Mouse (Mus musculus) urinary bladder, postnatal 10 days (tissue): Measurements from ENCODE around the gene Zscan12.
"Not testable (repeated sequence)": the region's sequence is repeated elsewhere in the genome, so short reads cannot be mapped to it uniquely, and the experiment has no call there.

ENCODE experiments used
- DNase-seq: peaks from one replicate; pipeline ENCODE4 v3.0.0; 2022; ENCODE audit warnings: low spot score

Gene Zscan12

DNA sequence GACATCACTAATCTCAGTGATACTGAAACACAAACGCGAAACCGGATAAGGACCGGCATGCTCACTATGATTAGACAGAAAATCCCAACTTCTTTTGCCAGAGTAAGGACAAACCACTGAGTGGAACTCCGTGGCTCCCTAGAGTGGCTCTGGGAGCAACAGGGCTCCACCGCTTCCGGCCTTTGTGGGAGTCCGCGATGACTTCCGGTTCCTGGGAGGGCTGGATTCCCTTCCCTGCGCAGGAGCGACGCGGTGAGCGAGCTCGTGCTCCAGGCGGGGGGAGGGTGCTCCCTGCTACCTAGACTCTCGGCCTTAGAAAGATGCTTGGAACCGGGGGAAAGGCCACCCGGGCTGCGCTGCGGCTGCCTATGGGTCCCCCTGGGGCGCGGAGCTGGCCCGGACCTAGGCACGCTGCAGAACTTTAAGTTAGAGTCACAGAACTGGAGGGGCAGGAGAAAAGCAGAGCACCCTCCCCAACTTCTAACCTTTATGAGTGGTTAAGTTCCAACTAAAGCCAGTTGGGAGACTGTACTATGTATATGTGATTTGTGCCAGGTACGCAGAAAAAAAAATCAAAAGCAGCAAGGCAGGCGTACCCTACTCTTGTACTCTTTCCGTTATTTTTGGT lies at the start of gene Zscan12:
Gene Zscan12 (plus strand): TSS at position 200 of the 628 bp plus-strand sequence.
- DNase-seq: peak; percentile 53

DNA sequence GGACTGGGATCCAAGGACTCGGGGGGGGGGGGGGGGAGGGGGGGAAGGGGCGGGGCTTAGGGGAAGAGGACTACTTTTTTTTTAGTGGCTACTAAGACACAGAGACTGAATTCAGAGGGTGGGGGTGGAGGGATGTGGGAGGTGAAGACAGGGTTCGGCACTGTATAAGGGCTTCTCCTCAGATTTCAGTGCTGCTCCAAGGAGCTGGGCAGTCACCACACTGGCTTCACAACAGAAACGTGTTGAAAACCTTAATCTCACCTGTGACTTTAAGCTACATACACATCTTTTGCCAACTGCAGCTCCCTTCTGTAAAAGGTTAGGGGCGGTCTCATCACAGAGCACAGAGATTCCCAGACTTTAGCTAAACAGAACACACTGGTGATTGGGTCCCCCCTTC lies 49.8 kb upstream of the Zscan12 start:
- DNase-seq: no peak

DNA sequence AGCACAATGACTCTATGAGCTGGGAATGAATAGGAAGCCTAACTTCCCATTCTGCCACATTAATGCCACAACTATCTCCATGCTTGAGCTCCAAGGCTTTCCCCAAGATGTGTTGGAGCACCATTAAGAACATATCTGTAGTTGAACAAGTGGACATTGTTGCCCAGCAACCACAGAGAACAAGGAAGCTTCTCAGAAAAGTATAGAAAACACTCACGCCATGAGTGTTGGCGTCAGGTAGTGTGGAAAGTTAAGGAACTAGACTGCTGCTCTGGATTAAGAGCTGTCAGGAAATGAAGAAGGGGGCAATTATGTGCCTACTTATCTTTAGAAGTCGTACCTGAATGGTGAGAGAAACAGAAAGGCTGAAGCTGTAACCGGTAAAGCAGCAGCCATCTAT lies 48.7 kb upstream of the Zscan12 start:
- DNase-seq: no peak

DNA sequence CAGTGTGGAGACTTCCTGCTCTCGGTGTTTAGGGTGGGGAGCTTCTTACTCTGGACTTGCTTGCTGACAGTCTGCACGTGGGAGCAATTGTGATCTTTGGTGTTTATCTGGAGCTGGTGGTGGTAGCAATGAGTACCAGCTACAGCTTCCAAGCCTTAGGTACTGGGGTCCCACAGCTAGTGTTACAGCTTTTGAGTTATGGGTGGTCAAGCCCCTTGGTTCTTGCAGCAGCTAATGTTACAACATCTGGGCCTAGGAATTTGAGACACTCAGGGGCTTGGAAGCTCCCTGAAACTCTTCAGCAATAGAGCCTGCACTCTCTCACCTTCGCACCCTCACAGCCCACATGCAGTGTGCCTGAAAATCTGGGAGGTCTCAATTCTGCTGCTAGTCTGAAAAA lies 42.4 kb upstream of the Zscan12 start:
- DNase-seq: no peak

DNA sequence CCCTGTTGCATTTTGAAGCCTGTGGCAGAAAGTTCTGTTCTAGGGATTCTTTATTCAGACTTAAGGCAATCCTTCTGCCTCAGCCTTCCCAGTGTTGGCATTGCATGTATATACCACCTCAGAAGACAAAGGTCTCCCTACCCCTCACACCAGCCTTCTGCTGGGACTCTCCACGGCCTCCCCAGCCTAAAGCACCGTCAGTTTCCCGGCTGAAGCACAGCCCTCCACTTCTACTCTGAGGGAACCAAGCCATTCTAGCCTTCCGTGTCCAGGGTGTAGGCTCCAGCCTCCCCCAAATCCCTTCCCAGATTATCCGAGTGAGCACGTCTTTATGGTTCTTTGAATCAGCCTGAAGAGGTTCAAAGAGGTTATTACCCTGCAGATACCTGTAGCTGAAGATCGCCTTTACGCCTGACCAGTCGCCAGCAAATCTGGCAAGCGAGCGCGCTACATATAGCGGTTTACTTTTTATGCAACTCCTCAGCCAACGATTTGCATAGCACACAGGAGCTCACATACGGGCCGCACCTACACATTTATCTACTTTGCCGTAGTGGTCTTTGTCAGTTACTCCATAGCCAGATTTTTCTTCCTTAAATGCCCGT lies 40.6 kb upstream of the Zscan12 start:
- no peak for DNase-seq

DNA sequence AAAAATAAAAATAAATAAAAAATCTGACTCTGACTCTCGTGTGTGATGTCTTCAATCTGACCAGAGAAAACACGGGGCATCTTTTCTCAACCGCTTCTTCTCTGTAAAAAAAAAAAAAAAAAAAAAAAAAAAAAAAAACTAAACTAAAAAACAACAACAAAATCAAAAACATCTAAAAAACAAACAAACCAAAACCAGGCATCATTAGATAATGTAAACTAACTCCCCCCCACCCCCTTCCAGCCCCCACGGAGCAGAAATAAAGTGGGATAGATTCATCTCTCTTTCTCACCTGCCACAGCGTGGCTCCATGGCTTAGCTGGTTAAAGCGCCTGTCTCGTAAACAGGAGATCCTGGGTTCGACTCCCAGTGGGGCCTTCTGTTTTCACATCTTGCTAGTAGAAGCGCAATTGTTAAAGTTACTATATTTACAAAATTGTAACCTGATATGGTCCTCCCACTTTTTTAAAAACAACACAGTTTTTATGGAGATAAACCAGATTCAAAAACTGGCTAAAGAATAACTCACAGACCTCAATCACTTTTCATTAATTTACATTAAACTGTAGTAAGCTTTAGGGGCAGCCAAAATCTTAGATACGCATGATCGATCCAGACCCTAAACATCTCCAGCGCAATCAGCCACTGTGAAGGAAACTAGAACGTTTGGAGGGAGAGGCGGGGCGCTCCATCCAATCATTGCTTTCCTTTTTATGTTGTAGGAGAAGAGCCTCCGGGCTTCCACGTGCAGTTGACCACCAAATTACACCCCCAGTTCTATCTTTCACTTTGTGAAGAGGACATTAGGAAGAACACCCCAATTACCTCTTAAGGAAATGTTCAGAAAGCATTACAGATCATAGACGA lies 39.9 kb upstream of the Zscan12 start:
- DNase-seq: no peak

DNA sequence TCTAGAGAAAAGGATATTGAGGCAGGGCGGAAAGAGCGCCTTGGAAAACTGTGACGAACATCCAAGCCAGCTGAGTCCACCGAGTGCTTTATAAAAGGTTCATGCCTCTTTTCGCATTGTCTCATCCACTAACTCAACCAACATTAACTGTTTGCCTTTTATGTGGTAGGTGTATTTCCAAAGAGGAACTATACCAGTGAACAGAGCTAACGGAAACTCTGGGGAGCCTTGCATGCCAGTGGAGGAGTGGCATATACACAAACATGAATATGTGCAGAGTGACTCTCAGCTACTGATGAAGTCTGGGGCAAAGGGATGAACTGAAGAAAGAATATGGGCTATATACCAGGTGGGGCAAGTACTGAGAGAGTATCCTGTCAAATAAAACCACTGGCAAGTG lies 39.2 kb upstream of the Zscan12 start:
- DNase-seq: no peak

DNA sequence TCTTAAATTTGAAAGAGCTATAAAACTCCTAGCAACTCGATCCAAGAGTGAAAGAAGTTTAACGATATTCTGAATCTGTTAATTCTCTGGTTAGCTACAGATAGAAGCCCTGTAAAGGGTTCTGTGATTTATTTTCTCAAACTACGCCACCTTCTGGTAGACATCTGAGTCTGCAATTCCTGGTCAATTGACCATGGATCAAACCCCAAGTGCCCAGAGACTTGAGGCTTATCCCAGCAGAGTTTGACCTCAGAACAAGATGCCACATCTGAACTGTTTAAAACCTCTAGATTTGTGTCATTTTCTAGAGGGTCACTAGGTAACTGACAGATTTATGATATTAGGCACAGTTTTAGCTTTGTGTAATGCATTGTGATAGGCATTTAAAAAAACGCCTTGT lies 36.4 kb upstream of the Zscan12 start:
- DNase-seq: no peak

DNA sequence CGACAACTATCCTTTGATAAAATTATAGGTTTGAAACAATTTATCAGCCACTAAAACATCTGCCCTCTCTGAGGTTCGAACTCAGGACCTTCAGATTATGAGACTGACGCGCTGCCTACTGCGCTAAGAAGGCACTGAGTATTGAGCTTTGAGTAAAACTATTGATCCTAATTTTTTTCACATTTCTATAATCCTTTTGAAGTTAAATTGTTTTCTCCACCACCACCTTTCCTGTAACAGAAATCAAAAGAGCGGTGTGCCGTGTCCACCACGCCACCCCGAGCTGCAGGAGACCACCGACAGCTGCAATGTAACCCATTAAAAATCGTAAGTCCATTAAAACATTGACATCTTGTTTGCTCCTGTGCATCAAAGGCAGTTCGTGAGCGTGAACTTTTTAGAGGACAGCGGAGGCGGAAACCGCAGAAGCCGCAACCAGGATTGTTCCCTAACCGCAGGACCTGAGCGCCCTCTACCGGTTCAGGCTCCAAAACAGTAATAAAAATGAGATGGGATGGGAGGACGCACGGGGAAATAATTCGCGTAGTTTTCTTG lies 35.9 kb upstream of the Zscan12 start:
- DNase-seq: peak; percentile 38

DNA sequence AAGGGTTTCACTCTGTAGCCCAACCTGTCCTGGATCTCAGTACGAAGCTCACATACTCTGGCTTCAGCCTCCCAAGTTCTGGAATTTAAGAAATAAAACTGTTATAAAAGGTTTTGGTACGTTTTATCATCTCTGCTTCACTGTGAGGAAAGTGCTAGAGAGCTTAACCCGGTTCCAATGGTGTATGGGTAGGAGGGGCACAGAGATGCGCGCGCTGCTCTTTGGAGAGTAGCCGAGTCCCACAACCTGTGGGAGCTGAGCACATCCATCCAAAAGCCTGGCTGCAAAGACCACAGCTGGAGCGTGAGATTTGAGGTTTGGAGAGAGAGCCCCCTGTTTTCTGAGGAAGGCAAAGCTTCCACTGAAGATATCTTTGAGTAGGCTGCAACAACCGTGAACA lies 35.2 kb upstream of the Zscan12 start:
- DNase-seq: no peak

DNA sequence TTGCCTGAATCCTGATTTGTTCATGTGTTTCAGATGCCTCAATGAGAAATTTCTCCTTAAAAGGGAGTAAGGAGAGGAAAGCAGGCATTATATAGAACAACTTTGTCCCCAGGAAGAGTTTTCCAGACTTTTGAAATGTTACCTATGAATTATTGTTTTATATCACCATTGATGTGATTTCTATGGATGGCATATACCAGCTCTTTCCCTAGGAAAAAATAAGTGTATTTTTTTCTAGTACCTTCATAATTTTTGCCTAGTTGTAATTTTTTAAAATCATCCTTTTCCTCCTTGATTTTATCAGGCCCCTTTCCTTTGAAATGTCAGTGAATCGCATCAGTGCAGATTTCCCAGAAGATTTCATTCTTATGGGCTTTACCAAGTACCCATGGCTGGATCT lies 16.0 kb upstream of the Zscan12 start, which contains the start of gene Olfr1367:
Gene Olfr1367 (plus strand): TSS at position 301 of the 400 bp plus-strand sequence.
- no peak for DNase-seq

DNA sequence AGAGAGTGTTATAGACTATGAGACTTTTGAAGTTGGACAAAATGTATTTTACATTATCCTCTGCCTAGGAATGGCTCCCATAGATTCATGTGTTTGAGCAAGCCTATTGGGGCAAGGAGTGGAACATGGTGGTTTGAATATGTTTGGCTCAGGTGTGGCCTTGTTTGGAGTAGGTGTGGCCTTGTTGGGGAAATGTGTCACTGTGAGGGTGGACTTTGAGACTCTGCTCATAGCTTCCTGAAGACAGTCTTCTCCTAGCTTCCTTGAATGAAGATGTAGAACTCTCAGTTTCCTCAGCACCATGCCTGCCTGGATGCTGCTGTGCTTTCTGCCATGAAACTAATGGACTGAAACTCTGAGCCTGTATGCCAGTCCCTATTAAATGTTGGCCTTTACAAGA lies 12.0 kb upstream of the Zscan12 start:
- no peak for DNase-seq

DNA sequence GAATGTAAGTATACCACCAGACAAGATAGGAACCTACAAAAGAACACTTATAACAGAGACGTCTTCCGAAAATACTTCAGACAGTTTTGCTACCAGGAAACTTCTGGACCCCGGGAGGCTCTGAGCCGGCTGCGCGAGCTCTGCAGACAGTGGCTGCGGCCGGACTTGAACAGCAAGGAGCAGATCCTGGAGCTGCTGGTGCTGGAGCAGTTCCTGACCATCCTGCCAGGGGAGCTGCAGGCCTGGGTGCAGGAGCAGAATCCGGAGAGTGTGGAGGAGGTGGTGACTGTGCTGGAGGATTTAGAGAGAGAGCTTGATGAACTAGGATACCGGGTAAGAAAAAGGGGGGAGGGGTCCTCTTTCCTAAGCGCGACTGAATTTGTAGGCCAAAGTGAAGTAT lies 1.1 kb downstream of the Zscan12 start:
- DNase-seq: no peak

DNA sequence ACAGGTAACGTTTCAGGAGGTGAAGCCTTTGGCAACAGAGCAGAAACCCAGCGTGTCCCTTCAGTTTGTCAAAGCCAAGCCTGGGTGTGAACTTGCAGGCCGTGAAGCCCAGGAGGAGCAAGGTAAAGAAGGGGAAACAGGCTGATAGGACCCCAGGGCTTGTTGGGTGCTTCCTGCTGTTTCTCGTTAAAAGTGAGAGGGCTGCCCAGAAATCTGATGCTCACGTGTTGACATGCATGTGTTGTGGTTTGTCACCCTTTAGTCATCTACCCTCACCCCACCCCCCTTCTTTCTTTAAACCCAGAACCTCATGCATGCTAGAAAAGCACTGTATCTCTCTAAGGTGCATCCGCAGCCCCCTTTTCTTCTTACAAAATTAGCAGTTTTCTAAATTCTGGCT lies 4.0 kb downstream of the Zscan12 start:
- no peak for DNase-seq

DNA sequence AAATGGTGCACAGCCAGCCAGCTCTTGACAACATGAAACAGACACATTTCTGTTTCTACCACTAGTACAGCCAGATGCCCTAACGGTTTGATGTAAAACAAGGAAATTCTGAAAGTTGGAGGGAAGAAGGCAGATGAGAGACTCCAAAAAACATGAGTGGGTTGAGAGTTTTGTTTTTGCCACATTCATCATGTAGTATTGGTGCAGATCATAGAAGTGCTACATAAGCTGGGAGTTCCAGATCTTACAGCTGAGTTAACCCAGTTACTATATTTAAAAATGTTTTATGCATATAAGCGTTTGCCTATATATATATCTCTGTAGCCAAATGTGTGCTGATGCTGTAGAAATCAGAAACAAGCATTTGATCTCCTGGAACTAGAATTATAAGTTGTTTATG lies 10.1 kb downstream of the Zscan12 start:
- no peak for DNase-seq

DNA sequence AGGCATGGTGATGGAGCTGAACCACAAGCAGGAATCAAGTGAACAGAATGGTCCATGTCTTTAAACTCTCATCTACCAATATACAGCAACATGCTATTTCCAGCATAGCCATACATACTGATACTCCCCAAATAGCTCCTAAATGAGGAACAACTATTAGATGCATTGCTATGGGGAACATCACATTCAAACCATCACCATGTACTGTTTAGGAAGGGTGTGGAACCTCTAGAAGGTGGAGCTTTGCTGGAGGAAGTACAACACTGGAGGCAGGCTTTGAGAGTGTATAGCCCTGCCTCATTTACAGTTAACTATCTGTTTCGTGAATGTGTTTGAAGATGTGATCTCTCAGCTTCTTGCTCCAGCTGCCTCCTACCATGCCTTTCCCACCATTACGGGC lies 15.2 kb downstream of the Zscan12 start:
- DNase-seq: no peak

DNA sequence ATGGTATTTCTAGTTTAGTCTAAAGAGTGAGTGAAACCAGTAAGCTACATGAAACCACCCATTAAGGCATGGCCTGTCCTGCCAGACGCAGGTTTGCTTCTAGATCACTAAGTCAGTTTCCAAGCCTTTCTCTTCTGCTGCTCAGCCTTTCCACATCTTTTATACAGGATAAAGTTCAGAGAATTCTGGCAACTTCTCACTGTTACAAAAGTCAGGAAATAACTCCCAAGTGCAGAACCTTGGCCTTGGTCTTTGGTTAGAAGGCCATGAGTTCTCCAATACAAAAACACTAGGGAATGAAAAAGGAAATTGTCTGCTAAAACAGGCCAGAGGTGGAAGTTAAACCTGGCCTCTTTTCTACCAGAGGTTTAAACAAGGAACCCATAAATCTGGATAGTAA lies 32.6 kb downstream of the Zscan12 start:
- no peak for DNase-seq

DNA sequence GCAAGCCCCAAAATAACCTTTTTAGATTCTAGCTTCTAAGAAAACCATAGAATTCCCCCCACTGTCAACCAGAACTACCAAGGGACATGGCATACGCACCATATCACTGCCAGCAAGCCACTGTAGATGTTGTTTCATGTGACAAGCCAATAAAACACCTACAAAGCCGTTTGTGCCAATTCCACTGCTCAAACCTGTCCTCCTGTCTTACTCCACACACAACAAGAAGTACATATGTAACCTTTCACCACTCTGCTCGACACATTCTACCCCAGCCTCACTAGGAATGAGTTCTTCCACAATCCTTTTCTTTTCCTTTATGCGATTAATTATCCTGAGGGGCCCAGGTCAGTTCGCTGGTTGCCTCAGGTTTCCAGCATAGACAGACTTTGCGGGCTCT lies 33.0 kb downstream of the Zscan12 start:
- DNase-seq: no peak

DNA sequence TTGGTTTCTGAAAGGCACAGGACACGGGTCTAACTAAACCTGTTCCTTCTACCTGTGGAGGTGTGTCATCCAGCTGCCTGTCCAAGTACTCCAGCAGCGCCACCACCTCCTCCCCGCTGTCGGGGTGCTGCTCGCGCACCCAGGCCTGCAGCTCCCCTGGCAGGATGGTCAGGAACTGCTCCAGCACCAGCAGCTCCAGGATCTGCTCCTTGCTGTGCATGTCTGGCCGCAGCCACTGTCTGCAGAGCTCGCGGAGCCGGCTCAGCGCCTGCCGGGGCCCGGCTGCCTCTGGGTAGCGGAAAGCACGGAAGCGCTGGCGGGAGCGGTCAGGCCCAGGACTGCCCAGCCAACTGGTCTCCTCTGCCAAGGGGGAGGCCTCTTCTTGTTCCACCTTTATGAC lies 33.4 kb downstream of the Zscan12 start:
- not testable (repeated sequence) for DNase-seq

DNA sequence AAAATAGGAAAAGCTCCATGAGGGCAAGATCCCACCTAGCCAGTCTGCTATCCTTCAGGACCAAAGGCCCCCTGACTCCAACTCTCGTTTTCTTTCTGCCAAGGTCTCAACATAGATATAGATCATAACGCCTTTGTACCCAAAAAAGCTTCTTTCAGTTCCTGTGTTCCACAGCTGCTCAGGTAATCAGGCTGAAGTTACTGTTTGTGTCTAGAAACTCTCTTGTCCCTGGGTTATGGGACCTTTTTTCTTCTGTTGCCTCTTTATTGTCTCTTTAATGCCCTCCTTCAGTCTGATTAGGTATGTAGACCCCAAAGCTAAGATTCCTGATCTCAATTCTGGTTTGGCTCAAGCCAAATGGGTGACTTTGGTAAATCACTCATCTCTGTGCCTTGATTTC lies 34.9 kb downstream of the Zscan12 start:
- no peak for DNase-seq

DNA sequence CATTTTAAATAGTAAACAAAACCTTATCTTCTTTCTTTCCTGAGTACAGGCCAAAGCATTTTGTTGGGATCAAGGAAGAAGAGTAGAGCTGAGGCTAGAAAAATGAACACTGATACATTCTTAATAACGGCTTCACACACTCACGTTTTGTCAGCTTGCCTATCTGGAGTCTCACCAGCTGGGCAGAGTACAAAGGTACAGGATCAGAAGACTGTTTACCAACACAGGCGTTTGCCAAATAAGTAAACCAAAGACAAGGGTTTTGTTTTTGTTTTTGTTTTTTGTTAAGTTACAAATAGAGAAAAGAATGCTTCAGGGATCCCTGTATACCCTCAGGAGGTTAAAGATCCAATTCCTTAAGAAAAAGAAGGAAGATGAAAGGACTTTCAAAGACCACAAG lies 38.5 kb downstream of the Zscan12 start:
- no peak for DNase-seq

DNA sequence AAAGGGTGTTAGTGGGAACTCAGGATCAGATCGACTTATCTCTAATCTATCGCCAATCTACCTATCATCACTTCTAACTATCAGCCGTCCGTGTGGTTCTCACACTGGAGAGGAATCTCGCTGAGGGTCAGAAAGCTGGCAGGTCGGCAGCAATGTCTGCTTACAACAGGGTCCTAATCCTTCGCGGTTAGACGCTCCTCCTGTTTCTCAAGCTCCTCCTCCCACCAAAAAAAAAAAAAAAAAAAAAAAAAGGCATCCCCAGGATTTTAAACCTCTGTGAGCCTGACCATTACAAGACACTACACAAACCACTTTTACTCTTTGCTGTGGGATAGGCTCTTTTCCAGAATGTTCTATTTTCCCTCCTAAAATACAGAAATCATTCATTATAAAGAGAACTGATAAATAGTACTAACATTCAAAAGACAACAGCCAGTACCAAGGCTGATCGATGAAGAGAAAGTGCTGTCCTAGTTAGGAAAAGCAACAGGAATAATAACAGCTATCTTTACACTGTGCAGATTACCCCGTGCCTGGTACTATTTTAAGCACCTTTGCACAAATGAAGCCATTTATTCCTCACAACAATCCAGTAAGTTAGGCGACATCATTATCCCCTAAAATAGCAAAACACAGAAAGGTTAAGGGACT lies 39.1 kb downstream of the Zscan12 start:
- DNase-seq: no peak
